Mouse (Mus musculus) thymus, postnatal 4 days (tissue): ENCODE measurements around the gene Ctsd.
A peak's percentile ranks its signal among the peaks of the same experiment; 100 is the strongest.
"Not testable (repeated sequence)": the region's sequence is repeated elsewhere in the genome, so short reads cannot be mapped to it uniquely, and the experiment has no call there.

Experiments used
- DNase-seq: peaks from one replicate; pipeline ENCODE4 v3.0.0; 2021

The Ctsd gene

DNA sequence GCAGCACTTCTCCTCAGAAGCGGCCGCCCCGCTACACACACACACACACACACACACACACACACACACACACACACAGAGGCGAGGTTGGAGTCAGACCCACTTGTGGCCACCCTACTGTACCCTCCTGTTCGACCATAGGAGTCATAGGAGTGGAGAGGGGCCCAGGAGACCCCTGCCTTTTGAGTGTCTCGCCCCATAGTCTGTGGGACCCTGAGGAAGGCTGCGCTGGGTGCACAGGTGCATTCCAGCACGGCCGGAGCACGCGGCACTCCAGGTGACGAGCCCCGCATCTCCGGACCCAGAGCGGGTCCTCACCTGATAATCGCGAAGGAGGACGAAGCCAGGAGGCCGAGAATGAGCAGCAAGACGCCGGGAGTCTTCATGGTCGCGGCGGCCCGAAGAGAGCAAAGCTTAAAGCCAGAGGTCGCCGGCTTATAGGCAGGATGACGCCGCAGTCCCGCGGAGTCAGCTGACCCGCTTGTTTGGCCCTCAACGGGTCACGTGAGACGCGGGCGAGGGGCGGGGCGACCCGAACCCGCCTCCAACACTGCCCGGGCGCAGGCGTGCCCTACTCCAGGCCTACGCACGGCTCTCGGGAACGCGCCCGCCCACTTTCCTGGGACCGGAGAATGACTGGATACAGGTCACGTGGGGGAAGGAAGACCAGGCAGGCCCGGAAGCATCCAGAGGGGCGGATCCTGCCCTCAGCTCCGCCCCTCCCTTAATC is at the start of gene Ctsd:
Ctsd (minus strand) TSS at position 620 of the 730 bp plus-strand sequence.
- DNase-seq: peak; percentile 96

DNA sequence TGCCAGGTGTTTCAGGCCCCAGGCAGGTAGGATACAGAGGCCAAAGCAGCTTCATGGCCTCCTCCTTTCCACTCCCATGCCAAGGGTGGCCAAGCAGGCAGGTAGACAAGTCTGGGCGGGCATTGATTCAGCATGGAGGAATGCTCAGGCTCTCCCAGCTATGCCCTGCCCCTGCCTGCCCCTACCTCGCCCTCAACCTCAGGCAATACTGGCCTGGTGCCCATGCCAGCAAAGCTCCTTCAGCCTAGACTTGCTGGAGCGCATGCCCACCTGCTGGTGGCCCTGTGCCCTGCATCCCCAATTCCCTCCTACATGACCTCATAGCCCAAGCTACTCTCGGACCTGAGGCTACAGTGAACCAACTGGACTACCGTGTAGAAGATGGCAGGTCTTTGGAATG is 49.5 kb upstream of the Ctsd start:
- peak; percentile 66 for DNase-seq

DNA sequence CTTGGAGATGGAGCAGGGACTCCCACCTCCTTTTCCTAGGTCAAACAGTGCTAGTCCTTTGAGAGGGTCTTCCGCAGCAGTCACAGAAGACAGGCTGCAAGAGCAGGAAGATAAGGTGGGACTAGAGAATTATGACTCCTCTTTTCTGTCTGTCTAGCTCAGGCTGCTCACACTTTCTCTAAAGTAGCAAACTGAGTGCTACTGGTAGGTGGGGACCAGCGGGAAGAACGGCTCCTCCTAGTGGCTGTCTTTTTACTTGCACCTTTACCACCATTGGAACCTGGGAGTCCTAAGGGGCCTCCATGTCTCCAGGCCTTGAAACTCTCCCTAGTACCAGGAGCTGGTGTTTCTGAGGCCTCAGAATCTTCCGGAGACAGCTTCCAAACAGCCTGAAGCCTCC is 47.7 kb upstream of the Ctsd start:
- peak; percentile 81 for DNase-seq

DNA sequence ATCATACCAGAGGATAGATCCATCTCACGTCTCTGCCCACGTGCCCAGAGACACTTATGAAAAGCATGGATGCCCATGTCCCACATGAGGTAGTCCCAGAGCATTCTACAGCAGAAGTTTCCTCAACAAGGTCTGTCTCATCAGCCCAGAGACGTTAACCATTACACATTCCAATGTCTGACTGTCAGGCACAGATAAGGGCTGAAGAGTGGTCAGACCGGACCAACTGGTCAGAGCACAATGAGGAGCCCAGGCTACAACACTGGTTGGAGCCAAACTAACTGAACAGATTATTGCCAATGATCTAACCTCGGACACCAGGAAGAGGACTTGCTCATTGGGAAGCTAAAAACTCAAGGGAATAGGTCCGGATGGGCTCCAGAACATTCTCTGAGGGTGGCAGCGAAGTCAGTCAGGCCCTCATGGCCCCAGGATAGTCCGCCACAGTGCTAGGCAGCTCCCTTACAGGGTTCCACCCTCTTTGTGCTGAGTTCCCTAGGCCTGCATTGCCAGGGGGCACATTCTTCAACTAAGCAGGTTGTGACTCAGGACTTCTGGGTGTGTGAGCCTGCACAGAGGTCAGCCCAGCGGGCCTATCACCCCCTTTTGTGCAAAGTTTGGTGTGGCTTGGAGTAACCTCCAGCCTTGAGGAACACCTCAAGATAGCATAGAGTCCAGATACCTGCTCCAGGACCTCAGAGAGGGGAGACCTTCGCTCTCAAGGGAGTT is 46.5 kb upstream of the Ctsd start, which contains the start of gene Syt8:
Syt8 (plus strand) TSS at position 714 of the 729 bp plus-strand sequence.
- DNase-seq: no peak

DNA sequence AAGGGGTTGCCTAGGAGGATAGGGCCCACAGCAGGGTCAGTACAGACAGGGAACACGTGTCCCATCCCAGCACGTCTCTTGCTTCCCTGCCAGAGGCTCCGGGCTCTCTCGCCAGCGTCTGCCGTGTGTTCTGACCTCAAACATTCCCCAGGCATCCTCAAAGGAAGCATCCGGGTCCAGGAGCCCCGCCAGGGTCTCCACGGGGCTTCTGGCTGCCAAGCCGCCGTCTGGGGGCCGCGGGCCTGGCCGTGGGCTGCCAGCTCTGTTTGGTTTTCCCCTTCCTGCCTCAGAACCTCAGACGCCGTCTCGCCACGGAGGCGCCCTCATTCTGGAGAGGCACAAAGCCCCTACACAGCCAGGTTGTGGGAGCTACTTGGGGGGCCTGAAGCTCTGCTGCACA is 45.8 kb upstream of the Ctsd start:
- peak; percentile 65 for DNase-seq

DNA sequence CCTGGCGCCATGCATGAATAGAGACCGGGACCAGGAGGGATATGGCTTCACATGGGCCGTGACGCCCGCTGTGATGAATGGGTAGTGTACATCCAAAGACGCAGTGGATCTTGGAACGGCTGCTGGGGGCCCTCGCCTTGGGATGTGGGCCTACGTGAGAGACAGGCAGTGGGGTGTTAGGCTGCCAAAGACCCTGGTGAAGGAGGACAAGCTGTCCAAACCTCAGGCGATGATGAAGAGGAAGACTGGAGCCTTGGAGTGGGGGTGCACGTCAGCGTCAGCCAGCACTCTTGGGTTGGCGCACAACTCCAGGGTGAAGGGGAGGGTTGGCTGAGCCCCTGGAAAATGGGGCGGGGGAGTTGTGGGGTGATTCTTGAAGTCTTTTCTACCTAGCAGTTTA is 43.3 kb upstream of the Ctsd start:
- DNase-seq: no peak

DNA sequence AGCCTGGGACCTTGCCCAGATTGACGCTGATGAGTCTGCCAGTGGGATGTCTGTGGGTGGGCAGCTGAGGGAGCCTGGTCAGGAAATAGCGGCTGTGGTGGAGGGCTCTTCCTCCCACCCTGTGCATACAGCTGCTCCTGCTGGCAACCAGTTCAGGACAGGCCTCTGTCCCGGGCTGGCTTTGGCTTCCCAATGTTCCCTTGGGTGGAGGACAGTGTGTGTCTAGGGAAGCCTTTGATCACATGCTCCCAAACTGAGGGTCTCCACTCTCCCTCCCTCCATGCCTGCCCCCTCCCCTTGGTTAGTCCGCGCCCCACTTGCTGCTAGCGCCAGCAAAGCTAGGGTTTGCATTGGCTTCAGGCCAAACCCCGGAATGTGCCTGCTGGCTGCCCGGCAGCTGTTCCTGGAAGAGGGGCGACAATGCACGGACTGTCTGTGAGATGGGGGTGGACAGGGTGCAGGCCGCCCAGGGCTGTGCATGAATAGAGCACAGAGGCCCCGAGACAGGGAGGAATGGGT is 42.4 kb upstream of the Ctsd start:
- no peak for DNase-seq

DNA sequence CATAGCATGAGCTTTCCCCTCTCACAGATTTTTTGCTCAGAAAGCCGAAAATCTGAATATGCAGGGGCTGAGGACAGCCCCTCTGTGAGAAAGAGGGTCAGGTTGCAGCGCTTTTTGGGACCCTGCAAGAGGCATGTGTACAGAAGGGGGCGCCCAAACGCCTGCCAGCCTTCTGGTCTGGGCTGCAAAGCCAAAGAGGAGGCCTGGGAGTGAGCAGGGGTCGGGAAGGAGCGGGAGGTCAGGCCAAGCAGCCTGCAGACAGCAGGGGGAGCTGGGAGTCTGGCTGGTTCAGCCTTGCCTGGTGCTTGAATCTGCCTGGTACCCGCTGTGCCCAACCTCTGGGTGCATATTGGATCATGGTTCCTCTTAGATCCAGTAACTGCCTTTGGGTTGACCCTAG is 40.4 kb upstream of the Ctsd start:
- DNase-seq: peak; percentile 85

DNA sequence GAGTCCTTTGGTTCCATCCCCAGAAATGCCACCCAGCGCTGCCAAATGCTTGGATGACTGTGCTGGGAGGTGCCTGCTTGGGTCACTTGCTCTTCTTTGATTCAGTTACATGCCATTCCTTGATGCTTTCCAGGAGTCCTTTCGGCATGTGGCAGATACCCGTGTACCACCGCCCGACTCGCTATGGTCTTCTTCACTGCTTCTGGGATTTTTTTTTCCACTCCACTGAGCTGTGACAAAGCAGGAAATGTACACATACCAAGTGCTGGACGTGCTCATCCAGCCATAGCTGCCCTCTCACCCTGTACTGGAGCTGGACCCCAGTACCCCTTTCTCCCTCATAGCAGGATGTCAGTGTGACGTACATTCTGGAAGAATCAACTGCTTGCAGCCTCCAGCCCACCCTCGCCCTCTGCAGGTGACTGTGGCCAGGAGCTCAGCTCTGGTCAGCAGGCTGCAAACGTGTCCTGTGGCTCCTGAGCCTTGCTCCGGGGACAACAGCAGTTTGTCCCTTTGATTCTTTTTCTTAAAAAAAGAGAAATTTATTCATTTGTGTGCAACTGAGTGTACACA is 37.9 kb upstream of the Ctsd start:
- peak; percentile 64 for DNase-seq

DNA sequence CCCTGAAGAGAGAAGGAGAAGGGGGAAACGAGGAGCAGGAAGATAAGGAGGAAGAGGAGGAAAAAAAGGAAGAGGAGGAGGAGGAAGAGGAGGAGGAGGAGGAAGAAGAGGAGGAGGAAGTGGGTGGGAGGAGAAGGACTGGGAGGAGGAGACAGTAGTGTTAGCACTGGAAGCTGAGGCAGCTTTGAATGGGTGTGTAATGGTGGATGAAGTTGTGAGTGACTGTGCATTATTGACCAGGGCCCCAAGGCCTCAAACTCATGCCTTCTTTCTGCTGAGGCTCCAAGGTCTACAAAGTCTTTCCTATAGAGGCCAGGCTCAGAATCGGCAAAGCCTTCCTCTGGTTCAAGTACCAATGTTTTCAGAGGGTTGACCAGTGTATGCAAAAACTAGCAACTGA is 34.0 kb upstream of the Ctsd start:
- no peak for DNase-seq

DNA sequence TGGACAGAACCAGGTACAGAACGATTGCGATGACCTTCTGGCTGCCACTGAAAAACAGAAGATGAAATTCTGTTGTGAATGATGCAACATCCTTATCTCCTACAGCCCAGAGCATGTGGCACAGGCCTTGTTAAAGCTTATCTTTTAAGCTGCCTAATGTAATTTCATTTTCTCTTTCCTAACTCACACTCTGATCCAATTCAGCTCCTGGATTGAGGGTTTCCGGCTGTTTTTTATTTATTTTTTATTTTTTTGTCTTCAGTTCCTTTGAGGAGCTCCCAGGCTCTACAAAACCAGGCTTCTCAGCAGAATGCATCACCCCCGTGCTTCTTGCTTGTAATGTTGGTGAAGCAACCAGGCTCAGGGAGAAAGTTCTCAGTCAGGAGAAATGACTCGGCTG is 32.0 kb upstream of the Ctsd start:
- DNase-seq: no peak

DNA sequence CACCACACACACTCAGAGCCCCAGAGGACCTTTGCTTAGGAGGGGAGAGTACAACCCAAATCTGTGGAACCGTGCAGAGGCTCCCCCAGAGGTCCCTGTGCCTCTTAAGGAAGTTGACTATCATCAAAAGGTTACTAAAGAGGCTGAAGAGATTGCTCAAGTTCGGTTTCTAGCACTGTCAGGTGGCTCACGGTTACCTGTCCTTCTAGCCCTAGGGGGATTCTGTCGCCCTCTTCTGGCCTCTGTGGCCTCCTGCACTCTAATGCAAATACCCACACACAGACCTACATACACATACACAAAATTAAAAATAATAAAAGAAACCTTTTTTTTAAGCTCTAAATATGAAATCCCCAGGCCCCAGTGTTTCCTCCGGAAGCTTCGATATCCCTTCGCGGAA is 30.8 kb upstream of the Ctsd start:
- no peak for DNase-seq

DNA sequence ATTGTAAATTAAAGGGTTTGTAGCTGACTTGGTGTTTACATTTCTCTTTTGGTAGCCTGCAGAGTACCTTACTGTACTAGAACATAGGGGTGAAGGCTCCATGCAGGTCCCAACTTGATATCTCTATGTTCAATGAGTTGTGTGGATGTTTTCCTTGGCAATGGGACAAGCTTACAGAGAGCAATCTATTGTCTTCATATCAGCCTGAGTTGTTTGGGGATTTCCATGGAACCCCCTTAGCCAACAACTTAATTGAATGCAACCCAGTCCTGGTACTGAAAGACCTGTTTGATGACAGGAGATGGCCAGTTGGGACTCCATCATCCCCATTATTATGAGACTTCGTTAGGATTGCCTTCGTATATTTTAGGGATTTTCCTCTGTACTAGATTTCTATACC is 30.2 kb upstream of the Ctsd start:
- no peak for DNase-seq

DNA sequence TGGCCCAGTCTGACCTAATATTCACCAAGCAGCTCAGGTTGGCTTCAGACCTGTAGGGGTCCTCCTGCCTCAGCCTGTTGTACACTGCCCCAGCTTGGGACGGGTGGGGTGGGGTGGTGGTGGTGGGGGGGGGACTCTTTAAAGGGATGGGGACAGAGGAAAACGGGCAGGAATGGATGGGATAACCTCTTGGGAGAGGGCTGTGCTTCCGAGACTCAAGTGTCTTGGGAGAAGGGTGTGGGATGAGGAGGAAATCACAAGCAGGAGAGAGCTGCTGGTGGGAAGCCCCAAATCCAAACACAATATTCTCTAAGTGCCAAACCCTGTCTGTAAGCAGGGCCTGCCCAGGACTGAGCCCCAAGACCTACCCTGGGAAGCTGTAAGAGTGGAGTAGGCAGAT is 28.4 kb upstream of the Ctsd start:
- no peak for DNase-seq

DNA sequence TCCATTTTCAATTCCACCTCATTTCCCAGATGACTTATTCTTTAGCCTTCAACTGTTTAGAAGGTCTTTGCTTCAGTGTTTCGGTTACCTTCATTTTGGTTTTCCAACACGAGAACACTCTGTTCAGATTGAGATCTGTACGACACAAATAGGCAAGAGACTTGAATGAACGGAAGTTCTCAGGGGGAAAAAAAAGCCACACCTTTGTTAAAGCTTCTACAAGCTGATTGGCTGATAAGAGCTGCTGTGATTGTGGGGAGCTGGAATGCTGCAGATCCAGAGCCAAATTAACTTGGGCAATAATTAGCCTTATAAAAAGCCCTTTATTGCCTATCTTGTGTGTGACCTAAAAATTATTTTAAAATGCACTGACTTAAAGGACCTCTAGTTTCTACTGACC is 27.5 kb upstream of the Ctsd start:
- DNase-seq: no peak

DNA sequence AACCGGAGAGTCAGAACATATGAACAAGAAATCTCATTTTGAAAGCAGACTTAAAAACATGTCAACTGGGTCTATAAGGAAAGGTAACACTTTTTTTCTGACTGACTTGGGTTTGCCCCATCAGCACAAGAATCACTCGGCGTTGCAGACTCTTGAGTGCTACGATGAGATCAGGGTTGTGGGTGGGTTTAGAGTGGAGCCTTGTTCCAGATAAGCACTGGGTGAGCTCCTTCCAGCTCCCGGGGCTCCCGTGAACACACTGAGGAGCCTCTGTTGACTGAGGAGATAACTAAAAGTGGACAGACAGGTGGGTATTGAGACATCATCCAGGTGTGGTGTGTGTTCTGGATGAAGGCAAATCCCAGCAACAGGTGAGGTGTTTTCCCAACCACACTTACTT is 25.4 kb upstream of the Ctsd start:
- DNase-seq: no peak

DNA sequence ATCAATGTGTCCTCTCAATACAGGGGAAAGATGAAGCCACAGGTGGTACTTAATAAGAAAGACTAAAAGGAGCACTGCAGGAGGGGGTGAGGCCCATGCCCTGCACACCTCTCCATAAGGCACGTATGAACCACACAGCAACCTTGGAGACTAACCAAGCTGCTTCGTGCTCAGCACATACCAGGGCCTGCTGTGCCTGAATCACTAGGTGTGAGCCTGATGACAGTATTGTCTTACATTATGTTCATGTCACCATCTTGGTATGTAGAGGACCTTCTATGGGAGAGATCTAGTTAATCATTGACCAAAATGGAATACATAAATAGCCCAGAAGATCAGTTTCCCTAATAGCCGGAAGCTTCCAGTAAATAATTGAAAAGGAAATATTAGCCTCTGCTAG is 21.8 kb upstream of the Ctsd start:
- DNase-seq: no peak

DNA sequence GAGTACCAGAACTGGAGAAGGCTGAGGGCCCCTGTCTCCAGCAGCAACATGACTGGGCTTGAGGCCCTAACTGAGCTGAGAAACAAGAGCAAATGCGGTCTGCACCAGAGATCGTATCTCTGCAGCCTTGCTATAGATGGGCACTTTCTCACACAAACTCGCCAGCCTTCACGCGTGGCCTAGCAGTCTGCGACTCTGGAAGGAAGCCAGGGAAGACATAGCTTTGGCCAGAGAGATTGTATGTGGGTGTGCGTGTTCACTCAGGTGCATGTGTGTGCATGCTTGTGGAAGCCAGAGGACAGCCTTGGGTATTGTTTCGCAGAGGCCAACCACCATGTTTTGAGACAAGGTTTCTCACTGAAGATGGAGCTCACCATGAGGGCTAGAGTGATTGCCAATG is 20.8 kb upstream of the Ctsd start:
- no peak for DNase-seq

DNA sequence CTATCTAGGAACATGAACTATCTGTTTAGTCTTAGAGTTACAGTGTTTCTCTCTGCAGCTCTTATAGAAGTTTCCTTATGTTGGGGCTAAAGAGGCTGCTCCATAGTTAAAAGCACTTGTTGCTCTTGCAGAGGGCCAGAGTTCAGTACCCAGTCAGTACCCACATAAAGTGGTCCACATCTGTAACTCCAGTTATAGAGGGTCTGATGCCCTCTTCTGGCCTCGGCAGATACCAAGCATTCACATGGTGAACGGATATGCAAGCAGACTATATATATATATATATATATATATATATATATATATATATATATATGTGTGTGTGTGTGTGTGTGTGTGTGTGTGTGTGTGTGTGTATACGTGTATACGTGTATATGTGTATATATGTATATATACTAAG is 20.1 kb upstream of the Ctsd start:
- peak; percentile 41 for DNase-seq

DNA sequence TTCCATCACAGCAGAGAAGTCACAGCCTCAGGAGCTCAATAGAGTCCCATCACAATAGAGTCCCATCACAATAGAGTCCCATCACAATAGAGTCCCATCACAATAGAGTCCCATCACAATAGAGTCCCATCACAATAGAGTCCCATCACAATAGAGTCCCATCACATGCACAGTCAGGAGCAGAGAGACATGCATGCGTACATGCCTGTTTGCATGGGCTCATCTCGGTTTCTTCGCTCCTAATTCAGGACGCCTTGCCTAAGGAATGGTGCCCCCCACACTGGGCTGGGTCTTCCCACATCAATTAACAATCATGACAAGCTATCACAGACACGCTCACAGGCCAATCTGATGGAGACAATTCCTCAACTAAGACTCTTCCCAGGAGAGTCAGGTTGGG is 17.3 kb upstream of the Ctsd start:
- DNase-seq: not testable (repeated sequence)

DNA sequence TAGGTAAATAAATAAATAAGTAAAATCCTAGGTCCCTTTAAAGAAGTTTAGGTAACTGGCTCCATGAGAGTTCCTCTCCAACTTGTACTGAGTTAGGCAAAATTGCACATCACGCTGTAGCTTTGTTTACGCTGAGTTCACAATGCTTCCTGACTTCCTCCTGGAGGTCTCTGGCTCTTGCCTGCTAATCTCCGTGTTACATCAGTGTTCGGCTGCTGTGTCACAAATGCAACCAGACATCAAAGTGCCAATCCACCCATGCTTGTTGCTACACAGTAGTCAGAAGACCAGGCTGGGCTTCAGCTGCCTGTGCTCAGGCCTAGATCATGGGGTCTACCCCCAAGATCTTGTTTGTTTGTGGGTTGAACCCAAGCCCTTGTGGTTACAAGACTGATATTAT is 15.8 kb upstream of the Ctsd start:
- DNase-seq: peak; percentile 43

DNA sequence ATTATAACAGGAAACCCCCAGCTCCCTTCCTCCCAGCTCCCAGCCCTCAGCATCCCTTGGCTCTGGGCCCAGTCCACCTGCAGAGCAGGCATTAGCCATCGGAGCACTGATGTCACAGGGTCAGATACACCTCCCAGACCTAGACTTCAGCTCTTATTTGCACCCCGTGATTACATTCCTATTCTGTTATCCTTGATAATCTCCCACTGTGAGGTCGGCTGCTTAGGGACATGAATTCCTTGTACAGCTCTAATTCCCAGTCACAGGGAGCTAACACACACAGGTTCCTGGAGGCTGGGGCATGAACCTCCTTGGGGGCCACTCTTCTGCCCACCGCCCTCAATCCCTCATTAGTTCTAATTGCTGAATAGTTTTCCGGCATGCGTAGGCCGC is 12.9 kb upstream of the Ctsd start:
- no peak for DNase-seq

DNA sequence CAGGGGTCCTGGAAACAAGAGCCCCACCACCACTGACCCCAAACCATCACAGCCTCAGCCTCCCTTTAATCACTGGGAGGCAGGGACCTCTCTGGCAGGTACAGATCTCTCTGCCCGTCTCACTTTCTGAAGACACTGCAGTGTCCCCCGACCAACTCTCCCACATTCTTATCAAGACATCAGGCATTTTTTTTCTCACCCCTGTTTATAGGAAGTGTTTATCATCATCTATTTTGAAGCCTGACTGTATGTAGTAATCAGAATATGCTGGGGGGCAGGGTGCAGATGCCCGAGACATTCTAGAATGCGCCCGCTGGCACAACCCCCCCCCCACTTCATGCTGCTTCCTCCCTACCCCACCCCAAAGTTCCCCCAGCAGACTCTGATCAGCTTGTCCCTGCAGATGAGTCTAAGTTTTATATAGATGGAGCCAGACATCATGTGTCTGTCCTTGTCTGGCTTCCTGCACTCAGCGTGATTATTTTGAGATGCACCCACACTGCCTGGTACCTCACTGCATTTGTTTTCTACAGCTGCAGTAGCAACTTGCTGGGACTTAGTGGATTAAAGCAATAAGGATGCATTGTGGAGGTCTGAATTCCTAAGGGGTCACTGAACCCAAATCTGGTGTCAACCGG is 12.4 kb upstream of the Ctsd start:
- DNase-seq: no peak

DNA sequence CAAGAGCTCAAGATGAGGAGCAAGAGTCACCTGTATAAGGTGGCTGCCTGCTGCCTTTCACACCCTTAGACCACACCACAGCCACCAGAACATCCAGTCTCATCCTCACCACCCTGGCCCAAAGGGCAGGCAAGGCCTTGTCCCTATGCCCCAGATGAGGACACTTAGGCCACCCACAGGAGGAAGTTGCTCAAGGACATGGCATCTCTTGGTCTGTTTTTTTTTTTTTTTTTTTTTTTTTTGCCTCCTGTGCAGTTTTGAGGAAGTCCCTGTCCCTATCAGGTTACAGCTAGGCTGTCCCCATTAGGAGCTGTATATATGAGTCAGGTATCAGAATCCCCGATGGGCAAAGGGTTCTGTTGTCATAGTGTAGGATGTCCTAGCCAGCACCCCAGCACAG is 11.4 kb upstream of the Ctsd start:
- no peak for DNase-seq
